Mouse (Mus musculus) retina, postnatal 7 days (tissue): Measurements from ENCODE around the gene Psg22.
"Not testable (repeated sequence)": the region's sequence is repeated elsewhere in the genome, so short reads cannot be mapped to it uniquely, and the experiment has no call there.

Experiments
- DNase-seq: peaks from one replicate; pipeline ENCODE4 v3.0.0-alpha.2; 2012; ENCODE audit warnings: low read depth, low spot score

Psg22 gene

DNA sequence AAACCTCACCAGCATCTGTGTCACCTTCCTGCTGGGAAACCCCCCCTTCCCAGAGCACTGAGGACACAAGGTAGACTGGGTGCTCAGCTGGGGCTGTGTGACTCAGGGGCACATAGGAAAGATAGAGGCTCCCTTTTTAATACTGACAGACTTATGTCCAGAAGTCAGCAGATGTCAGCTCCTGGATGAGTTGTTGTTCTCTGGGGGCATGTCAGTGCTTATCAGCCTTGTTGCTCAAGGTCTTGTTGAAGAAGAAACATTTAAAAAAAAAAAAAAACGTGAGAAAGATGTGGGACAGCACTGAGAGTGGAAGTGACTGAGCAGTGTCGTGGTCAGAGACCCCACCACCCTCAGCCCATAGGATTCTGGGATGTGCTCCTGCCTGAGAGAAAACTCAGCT, at the start of gene Psg22:
Gene Psg22, plus strand, starts transcription at position 301 of the 400 bp plus-strand sequence.
- DNase-seq: no peak

DNA sequence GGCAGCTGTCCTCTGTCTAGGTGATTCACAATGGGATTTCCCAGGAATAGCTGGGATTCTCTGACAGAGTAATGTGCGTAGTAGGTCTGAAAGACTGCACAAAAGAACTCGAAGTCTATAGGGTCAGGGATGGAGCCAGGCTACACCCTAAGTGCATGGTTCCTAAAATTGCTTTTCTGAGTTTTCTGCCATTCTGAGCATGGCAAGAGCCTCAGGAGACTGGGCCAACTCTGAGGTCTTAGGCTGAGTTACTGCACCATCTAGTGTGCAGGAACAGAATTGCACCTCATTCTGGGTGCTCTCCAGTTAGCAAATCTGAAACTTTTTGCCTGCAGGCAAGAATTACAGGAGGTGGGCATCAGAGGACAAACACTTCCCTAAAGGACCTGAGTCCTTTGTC, 38.1 kb upstream of the Psg22 start:
- peak; percentile 27 for DNase-seq

DNA sequence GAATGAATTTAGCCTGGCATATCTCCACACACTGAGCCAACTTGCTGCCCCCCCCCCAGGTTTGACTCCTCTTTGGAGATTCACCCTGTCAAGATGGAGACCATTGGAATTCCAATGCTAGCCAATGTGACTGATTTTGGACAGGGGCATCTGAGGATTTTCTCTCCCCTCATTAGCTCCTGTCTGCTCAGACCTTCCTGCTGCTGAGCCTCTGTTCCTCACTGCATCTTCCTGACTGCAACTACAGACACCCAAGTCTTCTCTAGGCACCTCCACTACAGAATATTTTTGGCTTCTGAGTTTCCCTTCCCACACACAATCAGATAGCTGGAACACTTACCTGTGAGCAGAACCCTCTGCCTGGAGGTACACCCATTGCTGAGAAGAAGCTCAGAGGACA, 32.3 kb upstream of the Psg22 start:
- DNase-seq: no peak

DNA sequence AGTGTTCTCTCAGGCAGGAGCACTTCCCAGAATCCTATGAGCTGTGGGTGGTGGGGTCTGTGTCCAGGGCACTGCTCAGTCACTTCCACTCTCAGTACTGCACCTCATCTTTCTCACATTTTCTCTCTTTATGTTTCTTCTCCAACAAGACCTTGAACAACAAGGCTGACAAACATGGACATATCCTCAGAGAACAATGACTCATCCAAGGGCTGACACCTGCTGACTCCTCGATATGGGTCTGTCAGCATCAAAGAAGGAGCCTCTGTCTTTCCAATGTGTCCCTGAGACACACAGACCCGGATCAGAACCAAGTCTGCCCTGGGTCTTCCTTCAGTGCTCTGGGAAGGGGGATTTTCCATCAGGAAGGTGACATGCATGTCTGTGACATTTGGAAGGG, 31.8 kb upstream of the Psg22 start, which contains the start of gene Psg20:
Gene Psg20, minus strand, starts transcription at position 101 of the 400 bp plus-strand sequence.
- DNase-seq: no peak

DNA sequence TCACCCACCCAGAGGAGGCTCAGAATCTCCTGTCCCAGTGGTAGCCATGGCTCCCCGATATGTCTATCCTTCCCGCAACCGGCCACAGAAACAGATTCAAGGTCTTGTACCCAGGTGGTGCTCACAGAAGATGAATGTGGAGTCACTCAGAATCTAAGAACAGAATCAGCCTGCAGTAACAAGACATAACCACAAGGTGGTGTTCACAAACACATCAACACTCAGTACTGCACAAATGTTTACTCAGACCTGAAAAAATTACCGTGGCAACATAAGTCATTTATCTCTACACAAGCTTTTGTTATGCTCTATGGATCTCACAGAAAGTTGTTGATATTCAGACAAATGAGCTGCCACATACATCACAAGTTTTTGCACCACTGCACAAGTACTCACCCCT, 7.6 kb upstream of the Psg22 start:
- not testable (repeated sequence) for DNase-seq

DNA sequence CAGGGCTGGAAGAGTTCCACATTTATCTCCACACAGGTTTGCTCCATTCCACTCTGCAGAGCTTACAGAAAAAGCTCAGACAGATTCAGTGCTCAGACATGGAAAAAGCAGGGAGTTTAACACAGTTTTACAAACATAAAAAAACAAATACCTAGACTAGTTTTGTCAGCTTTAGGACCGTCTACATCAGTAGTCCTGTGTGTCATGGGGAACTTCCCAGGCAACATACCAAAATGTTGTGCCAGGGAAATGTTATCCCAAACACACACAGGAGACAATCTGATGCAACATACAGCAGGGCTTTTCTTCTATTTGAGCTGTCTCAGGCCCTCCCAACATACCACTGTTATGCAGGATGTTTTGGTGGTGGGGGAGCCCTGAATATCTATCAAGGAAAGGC, 7.0 kb upstream of the Psg22 start:
- no peak for DNase-seq

DNA sequence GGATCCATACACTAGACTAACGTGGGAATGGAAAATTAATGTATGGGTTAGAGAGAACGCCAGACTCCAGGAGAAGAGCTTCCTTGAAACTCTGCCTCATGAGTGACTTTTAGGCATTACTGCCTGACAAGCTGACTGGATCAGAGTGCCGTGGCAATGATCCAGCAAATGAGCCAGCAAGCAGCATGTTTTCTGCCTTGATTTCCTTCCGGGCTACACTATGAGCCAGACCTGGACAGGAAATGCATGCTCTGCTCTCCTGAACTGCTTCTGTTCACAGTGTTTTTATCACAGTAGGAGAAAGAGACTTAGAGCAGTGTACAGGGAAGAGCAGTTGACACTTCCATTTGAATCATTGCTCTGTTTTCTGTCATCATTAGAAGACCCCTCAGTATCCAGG, 2.3 kb upstream of the Psg22 start:
- no peak for DNase-seq

DNA sequence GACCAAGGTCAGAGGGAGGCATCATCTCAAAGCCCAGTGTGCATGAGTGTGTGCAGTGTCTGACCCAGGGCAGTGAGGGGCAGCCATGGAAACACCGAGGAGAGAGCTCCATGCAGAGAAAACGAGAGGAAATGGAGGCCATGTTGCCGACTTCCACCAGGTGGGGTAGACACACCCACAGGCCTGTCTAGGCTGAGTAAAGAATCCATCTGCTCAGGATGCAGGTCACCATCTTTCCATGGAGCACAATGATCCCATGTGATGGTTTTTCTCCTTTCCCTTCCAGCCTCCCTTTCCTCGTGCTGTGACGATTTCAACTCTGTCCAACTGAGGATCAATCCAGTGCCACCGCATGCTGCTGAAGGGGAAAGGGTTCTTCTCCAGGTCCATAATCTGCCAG, 6.1 kb downstream of the Psg22 start:
- no peak for DNase-seq

DNA sequence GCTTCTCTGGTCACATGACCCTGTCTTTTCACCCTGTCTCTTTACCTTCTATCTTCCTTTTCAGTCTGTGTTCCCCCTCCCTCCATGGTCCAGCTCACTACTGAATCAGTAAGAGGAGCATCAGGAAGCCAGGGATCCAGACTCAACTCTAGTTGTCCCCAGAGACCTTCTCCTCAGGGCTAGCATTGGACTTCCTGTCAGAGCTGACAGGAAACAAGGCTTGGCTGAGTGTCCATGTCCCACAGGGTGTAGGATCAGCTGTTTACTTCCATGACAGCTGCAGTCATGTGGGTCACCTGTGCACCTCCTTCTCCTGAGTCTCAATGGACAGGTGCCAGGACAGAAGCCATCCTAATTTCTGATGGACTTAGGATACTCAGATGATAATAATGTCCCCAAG, 8.0 kb downstream of the Psg22 start:
- DNase-seq: not testable (repeated sequence)

DNA sequence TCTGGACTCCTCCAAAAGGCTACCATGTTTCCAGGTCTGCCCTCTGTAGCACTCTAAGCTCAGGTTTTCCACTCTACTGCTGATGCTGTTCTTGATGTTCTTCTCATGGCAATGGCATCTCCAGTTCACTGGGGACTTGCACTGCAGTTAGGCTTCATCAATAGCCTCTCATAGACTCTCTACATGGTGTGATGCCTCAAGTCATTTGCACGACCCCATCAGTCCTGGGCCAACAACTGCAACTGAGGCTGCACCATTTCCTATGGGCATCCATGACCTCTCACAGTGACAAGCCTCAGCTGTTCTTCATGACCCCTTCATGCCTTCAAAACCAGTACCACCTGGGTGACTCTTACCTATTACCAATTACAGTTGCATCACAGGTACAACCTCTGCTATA, 10.5 kb downstream of the Psg22 start:
- no peak for DNase-seq

DNA sequence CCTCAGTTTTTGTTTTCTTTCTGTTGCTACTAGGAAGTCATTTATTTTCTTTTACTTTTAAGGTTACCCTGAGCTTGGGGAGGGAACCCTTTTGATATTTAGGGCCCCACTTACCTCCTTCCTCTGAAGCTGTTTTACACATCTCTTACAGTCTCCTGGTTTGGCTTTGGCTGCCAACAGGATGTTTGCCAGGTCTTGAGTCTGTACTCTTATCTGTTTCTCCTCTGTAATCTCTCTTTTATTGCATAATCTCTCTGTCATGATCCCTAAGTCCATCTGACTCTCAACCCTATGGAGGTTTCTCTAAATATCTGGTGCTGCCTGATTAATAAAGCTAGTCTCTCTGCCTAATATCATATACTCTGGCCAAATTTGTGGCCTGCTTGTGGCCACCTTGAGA, 15.2 kb downstream of the Psg22 start:
- no peak for DNase-seq

DNA sequence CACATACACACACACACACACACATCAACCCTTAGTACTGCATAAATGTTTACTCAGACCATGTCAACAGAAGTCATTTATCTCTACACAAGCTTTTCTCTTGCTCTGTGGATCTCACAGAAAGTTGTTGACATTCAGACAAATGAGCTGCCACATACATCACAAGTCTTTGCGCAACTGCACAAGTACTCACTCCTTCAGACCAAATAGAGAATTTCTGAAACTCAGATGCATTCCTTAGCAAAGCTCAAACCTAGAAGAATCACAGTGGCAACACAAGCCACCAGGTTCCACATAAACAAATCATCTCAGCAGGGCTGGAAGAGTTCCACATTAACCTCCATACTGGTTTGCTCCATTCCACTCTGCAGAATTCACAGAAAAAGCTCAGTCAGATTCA, 16.6 kb downstream of the Psg22 start:
- no peak for DNase-seq

DNA sequence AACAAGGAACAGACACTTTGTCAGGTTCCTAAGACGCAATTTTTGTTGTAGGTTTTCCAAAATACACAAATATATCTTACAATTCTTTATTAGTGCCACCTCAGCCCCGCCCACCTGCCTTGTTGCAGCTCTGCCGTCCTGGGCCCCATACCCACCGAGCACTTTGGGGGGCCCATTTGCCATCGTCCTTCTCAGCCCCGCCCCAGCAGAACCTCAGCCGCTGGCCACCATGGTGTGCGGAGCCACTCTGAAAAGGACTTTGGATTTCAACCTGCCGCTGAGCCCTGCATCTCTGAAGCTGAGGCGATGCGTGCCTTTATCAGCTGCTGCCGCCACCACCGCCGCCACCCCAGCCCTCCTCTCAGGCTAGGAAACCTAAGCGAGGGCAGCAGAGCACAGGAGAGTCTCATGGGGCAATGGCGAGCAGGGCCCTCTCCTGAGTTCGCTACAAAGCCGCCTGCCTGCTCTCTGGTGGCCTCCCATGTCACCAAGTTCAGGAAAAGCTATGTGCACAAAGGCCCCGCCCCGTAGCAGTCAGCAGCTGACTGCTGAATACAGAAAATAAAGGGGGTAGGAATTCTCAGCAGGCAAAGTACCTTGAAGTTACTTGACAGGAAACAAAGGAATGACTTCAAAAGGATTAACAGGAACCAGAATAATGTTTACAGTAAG, 28.4 kb downstream of the Psg22 start:
- no peak for DNase-seq

DNA sequence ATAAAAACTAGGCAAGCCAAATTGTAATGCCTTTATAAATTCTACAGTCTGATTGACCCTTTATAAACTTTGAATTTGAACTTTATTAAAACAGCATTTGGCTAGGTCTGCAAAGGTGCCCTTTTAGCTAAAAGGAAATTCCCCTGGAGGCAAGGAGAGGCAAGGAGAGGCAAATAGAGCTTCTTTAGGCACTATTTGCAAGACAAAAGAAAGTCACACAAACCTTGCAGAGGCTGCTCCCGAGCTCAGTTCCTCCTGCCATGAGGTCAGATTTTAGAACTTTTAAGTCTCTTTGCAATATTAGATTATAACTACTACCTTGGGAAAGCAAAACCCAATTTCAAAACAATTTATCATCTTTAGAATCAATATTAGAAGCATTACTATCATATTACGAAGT, 29.5 kb downstream of the Psg22 start:
- DNase-seq: not testable (repeated sequence)

DNA sequence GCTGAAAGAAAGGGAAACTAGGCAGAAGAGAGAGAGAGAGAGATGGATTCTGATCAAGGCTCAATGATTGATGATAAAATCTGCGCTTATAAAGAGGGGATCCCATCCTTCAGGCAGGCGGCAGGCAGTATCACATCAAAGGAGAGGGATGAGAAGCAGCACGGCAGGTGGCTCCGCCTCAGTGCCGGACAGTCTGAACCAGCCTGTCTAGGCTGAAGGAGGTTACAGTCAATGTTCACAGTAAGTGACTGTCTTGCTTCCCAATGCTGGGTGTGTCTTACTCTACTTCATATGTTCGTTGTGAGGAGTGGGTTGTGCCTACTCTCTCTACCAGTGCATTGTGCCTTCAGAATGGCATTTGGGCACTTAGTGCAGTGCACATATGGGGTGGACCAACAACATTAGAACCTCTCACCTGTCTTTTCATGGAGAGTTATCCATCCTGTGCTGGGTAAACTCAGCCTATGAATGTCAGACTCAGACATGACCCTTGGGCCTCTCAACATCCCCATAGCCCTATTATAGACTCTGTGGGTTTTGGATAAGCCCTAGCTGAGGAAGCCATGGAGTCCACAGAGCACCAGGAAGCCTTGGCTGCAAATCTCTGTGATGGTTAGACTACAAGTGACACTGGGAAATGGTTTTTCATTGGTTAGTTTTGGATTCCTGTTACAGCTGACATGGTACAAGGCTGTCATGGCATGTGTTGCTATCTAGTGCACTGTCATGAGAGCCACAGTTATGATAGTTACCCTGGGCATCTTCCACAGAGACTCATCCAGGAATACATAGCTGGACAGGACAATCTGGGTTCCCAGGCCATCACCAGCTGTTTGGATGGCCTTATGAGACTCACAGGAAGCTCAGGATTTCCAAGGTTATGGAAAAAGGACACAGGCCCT, 31.4 kb downstream of the Psg22 start:
- no peak for DNase-seq

DNA sequence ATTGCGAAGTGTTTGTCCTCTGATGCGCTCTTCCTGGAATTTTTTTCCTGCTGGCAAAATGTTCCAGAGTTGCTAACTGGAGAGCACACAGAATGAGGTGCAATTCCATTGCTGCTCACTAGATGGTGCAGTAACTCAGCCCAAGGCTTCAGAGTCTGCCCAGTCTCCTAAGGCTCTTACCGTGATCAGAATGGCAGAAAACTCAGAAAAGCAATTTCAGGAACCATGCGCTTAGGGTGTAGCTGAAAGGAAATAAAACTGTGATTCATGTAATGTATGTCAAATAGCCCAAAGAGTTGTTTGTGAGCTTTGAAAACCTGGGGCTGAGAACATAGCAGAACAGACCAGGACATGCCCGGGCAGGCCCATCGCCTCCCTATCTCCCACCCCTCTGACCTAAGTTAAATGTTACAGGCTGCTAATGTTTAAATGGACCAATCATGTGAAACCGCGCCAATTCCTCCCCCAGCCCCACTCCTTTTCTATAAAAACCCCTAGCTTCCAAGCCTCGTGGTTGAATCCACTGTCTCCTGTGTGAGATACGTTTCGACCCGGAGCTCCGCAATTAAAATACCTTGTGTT, 32.1 kb downstream of the Psg22 start:
- DNase-seq: peak; percentile 44

DNA sequence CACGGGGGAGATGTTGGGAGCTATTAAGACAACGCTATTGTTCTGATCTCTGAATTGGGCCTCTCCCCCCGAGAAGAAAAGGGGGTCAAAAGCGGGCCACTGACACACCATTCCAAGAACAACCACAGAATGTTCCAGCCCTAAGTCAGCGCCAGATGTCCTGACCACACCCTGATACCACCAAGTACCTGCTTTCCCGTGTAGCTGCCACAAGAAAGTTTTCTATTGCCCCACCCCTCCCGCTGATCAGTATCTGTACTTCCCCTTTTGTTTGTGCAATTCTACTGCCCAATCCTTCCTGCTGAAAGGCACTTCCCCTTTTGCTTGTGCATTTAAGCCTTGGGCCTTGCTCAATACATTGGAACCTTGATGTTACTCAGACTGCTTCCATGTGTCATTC, 42.3 kb downstream of the Psg22 start:
- DNase-seq: not testable (repeated sequence)

DNA sequence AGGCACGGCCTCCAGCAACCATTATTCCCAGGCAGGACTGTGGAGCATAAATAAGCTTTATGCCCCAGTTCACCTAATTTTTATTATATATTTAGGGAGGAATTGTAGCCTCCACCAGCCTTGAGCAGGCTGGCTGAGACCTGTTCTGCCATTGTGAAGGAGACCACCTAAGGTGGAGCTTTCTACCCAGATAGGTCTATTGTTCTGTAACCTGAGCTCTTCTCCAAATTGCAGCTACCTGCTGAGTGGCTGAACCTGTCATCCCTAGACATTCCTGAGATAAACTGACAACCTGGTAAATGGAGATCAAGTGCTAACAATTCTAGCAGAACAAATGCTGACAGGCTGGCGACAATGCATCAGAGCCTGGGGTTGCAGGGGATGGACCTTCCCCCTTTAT, 45.0 kb downstream of the Psg22 start:
- DNase-seq: not testable (repeated sequence)
